Mouse (Mus musculus): ENCODE measurements around the gene Il25. TPM values are rescaled to one million over a fixed set of nuclear protein-coding genes. Genes with fewer than 3 reads are reported as not detected.
"Not testable (repeated sequence)": the region's sequence is repeated elsewhere in the genome, so short reads cannot be mapped to it uniquely, and the experiment has no call there.

Gene Il25
- polyA plus RNA-seq, 1 experiment: not detected

DNA sequence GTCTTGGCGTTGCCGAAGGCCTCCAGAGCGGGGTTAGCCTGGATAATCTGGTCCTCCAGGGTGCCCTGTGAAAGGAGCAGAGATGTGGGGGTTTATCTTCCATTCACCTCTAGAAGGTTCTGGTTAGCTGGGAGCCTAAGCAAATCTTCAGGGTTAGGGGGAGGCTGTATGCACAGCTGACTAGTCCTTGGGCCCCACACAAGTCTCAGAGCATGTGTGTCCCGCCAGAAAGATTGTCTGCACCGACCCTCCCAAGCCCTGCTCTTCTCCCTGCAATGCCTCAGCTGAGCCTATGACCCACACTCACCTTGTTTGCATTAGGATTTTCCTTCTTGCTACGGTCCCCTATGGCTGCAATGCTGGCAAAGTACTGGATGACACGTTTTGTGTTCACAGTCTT lies 30.2 kb downstream of the Il25 start:
- Histone ChIP-seq H3K4me1 (ENCODE audit: control insufficient read depth, insufficient read depth, low read length) (no peaks in the 10 kb centered on the region), H3K4me3 (ENCODE audit: insufficient read depth, low read depth, low read length) (no peak overlapping the region), H3K27me3 (replicated peaks; ENCODE audit: control insufficient read depth, insufficient read depth, low read length) (no peaks in the 10 kb centered on the region), H3K27ac (ENCODE audit: insufficient read depth, low read depth, low read length) (no peak overlapping the region), H3K36me3 (ENCODE audit: control insufficient read depth, insufficient read depth, low read length) (no peaks in the 10 kb centered on the region)
- 84% methylated on average over 7 of the region's 7 CpGs for WGBS
- DNase-seq: no peak
- no peak for TF ChIP-seq CTCF (conservative IDR thresholded peaks at IDR 0.05; ENCODE audit: insufficient read depth, insufficient read length, low read depth, low read length)
- no peak for TF ChIP-seq POLR2A (IDR thresholded peaks at IDR 0.05; ENCODE audit: low read depth, low read length)

DNA sequence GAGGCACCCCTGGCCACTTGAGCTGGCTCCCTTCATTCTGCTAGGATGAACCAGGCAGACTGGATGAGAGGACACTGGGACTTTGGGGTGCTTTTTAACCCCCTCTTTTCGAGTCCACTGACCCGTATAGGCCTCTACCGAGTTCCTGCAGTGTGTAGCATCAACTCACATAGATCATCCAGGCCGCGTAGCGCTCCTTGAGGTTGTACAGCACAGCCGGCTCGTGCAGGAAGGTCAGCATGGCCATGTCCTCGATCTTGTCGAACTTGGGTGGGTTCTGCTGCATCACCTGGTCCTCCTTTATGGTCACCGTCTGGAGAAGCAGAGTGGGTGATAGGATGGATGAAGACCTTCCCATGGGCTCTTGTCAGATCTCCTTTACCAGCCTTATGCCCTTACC lies 31.2 kb downstream of the Il25 start:
- Histone ChIP-seq H3K4me3 (ENCODE audit: insufficient read depth, low read depth, low read length) (no peak overlapping the region), H3K36me3 (ENCODE audit: control insufficient read depth, insufficient read depth, low read length) (no peaks in the 10 kb centered on the region), H3K4me1 (ENCODE audit: control insufficient read depth, insufficient read depth, low read length) (no peaks in the 10 kb centered on the region), H3K27me3 (replicated peaks; ENCODE audit: control insufficient read depth, insufficient read depth, low read length) (no peaks in the 10 kb centered on the region), H3K27ac (ENCODE audit: insufficient read depth, low read depth, low read length) (no peak overlapping the region)
- WGBS: 88% methylated on average over 11 of the region's 11 CpGs
- no peak for DNase-seq
- TF ChIP-seq POLR2A (IDR thresholded peaks at IDR 0.05; ENCODE audit: low read depth, low read length): no peak
- no peak for TF ChIP-seq CTCF (conservative IDR thresholded peaks at IDR 0.05; ENCODE audit: insufficient read depth, insufficient read length, low read depth, low read length)

DNA sequence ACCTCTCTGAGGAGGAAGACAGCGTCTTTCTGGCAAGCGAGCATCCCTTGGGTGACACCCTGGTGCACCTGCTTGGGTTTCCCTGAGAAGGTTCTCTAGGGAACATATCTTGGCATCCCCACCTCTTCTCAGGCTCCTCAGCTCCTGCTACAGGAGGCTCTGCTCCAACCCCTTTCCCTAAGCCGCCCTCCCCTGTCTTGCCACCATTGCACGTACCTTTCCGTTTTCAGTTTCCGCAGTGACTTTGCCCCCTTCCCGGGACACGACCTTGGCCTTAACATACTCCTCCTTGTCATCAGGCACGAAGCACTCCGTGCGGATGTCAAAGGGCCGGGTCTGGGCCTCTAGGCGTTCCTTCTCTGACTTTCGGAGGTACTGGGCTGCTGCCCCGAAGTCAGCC lies 32.5 kb downstream of the Il25 start:
- H3K36me3 ChIP-seq (ENCODE audit: control insufficient read depth, insufficient read depth, low read length): no peaks in the 10 kb centered on the region
- WGBS: 70% methylated on average over 15 of the region's 15 CpGs
- H3K4me1 ChIP-seq (ENCODE audit: control insufficient read depth, insufficient read depth, low read length): no peaks in the 10 kb centered on the region
- DNase-seq: no peak
- H3K27me3 ChIP-seq (replicated peaks; ENCODE audit: control insufficient read depth, insufficient read depth, low read length): no peaks in the 10 kb centered on the region
- no peak overlapping the region for H3K27ac ChIP-seq (ENCODE audit: insufficient read depth, low read depth, low read length)
- no peak overlapping the region for H3K4me3 ChIP-seq (ENCODE audit: insufficient read depth, low read depth, low read length)
- TF ChIP-seq POLR2A (IDR thresholded peaks at IDR 0.05; ENCODE audit: low read depth, low read length) (no peak), CTCF (conservative IDR thresholded peaks at IDR 0.05; ENCODE audit: insufficient read depth, insufficient read length, low read depth, low read length) (no peak)

DNA sequence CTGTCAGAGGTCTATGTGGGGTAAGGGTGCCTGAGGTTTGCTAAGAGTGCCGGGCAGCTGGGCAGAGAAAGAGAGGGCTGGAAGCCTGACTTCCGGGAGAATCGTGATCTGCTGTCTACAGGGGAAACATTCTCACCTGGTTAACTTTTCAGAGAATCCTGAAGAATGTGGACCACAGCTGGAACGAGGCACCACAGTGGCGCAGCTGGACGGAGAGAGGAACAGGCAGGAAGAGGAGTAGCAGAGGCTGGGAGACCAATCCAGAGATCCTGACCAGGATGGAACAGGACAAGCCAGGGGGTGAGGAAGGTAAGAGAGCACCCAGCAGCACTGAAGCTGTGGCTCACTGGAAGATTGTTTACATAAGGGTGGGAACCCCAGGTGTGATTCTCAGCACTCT lies 33.1 kb downstream of the Il25 start:
- H3K4me1 ChIP-seq (ENCODE audit: control insufficient read depth, insufficient read depth, low read length): no peaks in the 10 kb centered on the region
- no peaks in the 10 kb centered on the region for H3K27me3 ChIP-seq (replicated peaks; ENCODE audit: control insufficient read depth, insufficient read depth, low read length)
- DNase-seq: no peak
- TF ChIP-seq POLR2A (IDR thresholded peaks at IDR 0.05; ENCODE audit: low read depth, low read length) (no peak), CTCF (conservative IDR thresholded peaks at IDR 0.05; ENCODE audit: insufficient read depth, insufficient read length, low read depth, low read length) (no peak)
- H3K4me3 ChIP-seq (ENCODE audit: insufficient read depth, low read depth, low read length): no peak overlapping the region
- no peak overlapping the region for H3K27ac ChIP-seq (ENCODE audit: insufficient read depth, low read depth, low read length)
- no peaks in the 10 kb centered on the region for H3K36me3 ChIP-seq (ENCODE audit: control insufficient read depth, insufficient read depth, low read length)
- WGBS: 61% methylated on average over 6 of the region's 6 CpGs

DNA sequence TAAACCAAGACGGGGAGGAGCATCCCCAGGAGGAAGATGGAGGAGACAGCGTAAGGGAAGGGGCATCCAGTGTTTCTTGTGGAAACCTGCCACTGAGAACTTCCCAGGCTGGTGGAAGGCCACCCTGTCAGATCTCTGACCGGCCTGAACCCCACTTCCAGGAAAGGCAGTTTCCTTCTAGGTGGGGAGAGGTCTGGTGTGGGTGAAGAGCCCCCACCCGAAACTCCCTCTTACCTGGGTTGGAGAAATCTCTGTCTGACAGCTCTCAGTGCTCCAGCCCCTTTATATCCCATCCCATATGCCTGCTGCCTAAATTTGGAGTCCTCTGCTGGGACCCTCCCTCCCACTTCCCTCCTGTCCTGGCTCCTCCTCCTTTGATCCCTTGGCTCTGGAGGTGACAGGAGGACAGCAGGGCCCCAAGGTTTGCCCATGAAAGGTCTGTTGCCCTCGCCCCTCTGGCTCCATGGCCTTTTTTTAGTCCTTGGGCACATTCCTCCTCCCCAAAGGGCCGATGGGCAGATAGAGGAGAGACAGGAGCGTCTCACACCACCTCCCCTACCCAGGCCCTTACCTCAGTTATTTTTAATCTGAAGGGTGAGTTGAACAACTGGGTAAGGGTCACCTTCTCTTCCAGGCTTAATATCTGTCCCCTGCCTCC lies 34.0 kb downstream of the Il25 start, which contains the start of gene Myh6:
Gene Myh6, minus strand, starts transcription at position 608 of the 658 bp plus-strand sequence.
- no peaks in the 10 kb centered on the region for H3K4me1 ChIP-seq (ENCODE audit: control insufficient read depth, insufficient read depth, low read length)
- H3K27me3 ChIP-seq (replicated peaks; ENCODE audit: control insufficient read depth, insufficient read depth, low read length): no peaks in the 10 kb centered on the region
- H3K36me3 ChIP-seq (ENCODE audit: control insufficient read depth, insufficient read depth, low read length): no peaks in the 10 kb centered on the region
- 84% methylated on average over 7 of the region's 7 CpGs for WGBS
- no peak for TF ChIP-seq POLR2A (IDR thresholded peaks at IDR 0.05; ENCODE audit: low read depth, low read length)
- no peak for TF ChIP-seq CTCF (conservative IDR thresholded peaks at IDR 0.05; ENCODE audit: insufficient read depth, insufficient read length, low read depth, low read length)
- H3K27ac ChIP-seq (ENCODE audit: insufficient read depth, low read depth, low read length): no peak within 1 kb of the TSS
- no peak within 1 kb of the TSS for H3K4me3 ChIP-seq (ENCODE audit: insufficient read depth, low read depth, low read length)
- no peak for DNase-seq

DNA sequence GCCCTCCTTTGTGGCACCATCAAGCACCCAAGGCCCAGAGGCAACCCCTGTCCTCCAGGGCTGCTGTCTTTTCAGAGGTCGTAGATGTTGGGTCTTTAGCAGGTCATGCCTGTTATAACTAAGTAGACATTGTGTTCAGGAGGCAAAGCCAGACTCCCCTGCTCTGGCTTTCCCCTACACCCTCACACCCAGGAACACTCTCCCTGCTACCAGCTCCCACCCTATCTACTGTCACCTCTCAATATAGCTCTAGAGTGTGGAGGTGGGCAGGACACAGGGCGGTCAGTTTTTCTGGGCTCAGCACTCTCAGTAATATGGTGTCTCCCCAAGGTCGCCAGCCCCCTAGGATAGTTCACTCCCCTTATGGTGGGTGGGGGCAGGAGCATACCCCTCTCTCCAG lies 35.4 kb downstream of the Il25 start:
- no peaks in the 10 kb centered on the region for H3K4me1 ChIP-seq (ENCODE audit: control insufficient read depth, insufficient read depth, low read length)
- WGBS: 95% methylated on average over 3 of the region's 3 CpGs
- DNase-seq: no peak

DNA sequence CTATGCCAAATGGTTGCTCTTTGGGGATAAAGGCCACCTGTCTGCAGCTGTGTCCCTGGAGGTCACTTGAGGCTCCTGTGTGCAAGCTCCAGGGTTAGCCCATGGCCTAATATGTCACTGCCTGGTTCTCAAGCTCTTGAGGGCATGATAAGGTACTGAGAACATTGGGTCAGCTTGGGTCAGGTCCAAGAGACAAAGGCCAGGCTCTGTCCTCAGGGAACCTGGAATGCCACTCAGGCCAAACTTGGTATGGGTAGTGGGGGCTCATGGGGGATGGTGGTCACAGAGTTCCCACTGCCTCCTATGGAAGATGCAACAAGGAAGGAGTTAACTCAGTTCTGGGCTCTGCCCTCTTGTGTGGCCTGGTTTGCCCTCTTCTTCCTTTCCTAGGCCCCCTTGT lies 35.8 kb downstream of the Il25 start:
- no peaks in the 10 kb centered on the region for H3K36me3 ChIP-seq (ENCODE audit: control insufficient read depth, insufficient read depth, low read length)
- H3K27ac ChIP-seq (ENCODE audit: insufficient read depth, low read depth, low read length): no peak overlapping the region
- no peak for DNase-seq
- H3K4me1 ChIP-seq (ENCODE audit: control insufficient read depth, insufficient read depth, low read length): no peaks in the 10 kb centered on the region
- H3K27me3 ChIP-seq (replicated peaks; ENCODE audit: control insufficient read depth, insufficient read depth, low read length): no peaks in the 10 kb centered on the region
- TF ChIP-seq POLR2A (IDR thresholded peaks at IDR 0.05; ENCODE audit: low read depth, low read length): no peak
- no peak for TF ChIP-seq CTCF (conservative IDR thresholded peaks at IDR 0.05; ENCODE audit: insufficient read depth, insufficient read length, low read depth, low read length)
- no peak overlapping the region for H3K4me3 ChIP-seq (ENCODE audit: insufficient read depth, low read depth, low read length)

More for the DNA sequence above, 35.4 kb downstream of the Il25 start:
- H3K27me3 ChIP-seq (replicated peaks; ENCODE audit: control insufficient read depth, insufficient read depth, low read length): no peaks in the 10 kb centered on the region
- TF ChIP-seq CTCF (conservative IDR thresholded peaks at IDR 0.05; ENCODE audit: insufficient read depth, insufficient read length, low read depth, low read length) (no peak), POLR2A (IDR thresholded peaks at IDR 0.05; ENCODE audit: low read depth, low read length) (no peak)
- no peak overlapping the region for H3K4me3 ChIP-seq (ENCODE audit: insufficient read depth, low read depth, low read length)
- no peak overlapping the region for H3K27ac ChIP-seq (ENCODE audit: insufficient read depth, low read depth, low read length)
- H3K36me3 ChIP-seq (ENCODE audit: control insufficient read depth, insufficient read depth, low read length): no peaks in the 10 kb centered on the region

DNA sequence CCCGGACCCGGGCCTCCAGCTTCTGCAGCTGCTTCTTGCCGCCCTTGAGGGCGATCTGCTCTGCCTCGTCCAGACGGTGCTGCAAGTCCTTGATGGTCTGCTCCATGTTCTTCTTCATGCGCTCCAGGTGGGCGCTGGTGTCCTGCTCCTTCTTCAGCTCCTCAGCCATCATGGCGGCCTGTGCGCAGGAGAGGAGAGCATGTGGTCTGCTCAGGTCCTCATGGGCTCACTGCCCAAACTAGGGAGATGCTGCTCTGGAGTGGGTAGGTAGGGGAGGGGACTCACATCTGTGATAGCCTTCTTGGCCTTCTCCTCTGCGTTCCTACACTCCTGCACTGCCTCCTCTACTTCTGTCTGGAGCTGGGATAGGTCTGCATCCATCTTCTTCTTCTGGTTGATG lies 40.3 kb downstream of the Il25 start:
- not testable (repeated sequence) for H3K4me3 ChIP-seq (ENCODE audit: insufficient read depth, low read depth, low read length); H3K27me3 ChIP-seq (replicated peaks; ENCODE audit: control insufficient read depth, insufficient read depth, low read length); H3K4me1 ChIP-seq (ENCODE audit: control insufficient read depth, insufficient read depth, low read length); H3K27ac ChIP-seq (ENCODE audit: insufficient read depth, low read depth, low read length); DNase-seq; H3K36me3 ChIP-seq (ENCODE audit: control insufficient read depth, insufficient read depth, low read length)
- WGBS: 96% methylated on average over 11 of the region's 11 CpGs
